Mouse (Mus musculus) thymus, adult 2 months (tissue): ENCODE measurements around the gene Rnf113a2.

Experiments
- CTCF ChIP-seq: fragments of 200-500 bp; IDR thresholded peaks from 2 replicates; pipeline ENCODE4 v1.5.1; 2012; ENCODE audit warnings: mild to moderate bottlenecking, control low read depth, low read length, moderate library complexity, borderline replicate concordance; ENCODE audit not compliant: control insufficient read depth, poor library complexity, insufficient read depth; ENCODE audit errors: extremely low read depth
- POLR2A ChIP-seq: fragments of 200-500 bp; IDR thresholded peaks from 2 replicates; pipeline ENCODE4 v1.6.1; 2012; ENCODE audit warnings: mild to moderate bottlenecking, low read length, control low read depth, moderate library complexity; ENCODE audit not compliant: control insufficient read depth, poor library complexity, insufficient read depth; ENCODE audit errors: extremely low read depth

- TF ChIP-seq CTCF (no peak), POLR2A (no peak)
Observed at GRCm38 (mm10) chr12:84407259-84407658, 9.7 kb upstream of the Rnf113a2 start.
